Mouse (Mus musculus): Measurements from ENCODE around the gene Ubc. TPM values are rescaled to one million over a fixed set of nuclear protein-coding genes. Genes with fewer than 3 reads are reported as not detected.

The Ubc gene
- polyA plus RNA-seq, 1 experiment from 2014 or later: 1,051 TPM

DNA sequence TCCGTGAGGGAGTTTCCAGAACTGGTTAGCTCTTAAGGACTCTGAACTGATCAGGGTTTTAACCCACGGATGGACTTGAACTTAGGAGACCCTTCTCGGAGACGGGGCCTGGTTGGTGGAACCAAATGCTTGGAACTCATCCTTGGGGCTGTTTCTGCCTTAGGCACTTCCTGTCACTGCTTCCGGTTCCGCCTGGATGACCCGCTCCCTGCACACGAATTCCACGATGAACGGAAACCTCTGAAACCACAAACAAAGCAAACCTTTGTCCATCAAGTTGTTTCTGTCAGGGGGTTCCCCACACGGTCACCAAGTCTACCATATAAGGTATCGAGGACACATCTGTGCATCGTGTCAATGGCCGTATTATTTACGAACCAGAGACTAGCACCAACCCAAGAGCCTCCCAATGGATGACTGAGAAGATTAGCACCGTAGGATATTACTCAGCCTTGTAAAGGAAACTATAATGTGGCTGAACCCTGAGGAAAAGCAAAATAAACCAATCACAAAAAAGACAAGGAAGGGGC, 29.0 kb downstream of the Ubc start:
- Histone ChIP-seq H3K9ac (ENCODE audit: low read depth, low read length) (no peak overlapping the region), H3K9me3 (ENCODE audit: control insufficient read depth, low read length) (no peaks in the 10 kb centered on the region), H3K4me2 (replicated peaks; ENCODE audit: low read depth, low read length) (no peak overlapping the region), H3K27me3 (ENCODE audit: control insufficient read depth, insufficient read depth, low read length) (no peaks in the 10 kb centered on the region), H3K4me3 (ENCODE audit: low read length) (no peak overlapping the region), H3K27ac (ENCODE audit: low read depth, low read length) (no peak overlapping the region), H3K36me3 (ENCODE audit: control insufficient read depth, insufficient read depth, low read length) (no peaks in the 10 kb centered on the region), H3K4me1 (ENCODE audit: control insufficient read depth, insufficient read depth, low read length) (no peaks in the 10 kb centered on the region)
- 65% methylated on average over 16 of the region's 16 CpGs for WGBS
- ATAC-seq (ENCODE audit: low FRiP score, low TSS enrichment): no peak

DNA sequence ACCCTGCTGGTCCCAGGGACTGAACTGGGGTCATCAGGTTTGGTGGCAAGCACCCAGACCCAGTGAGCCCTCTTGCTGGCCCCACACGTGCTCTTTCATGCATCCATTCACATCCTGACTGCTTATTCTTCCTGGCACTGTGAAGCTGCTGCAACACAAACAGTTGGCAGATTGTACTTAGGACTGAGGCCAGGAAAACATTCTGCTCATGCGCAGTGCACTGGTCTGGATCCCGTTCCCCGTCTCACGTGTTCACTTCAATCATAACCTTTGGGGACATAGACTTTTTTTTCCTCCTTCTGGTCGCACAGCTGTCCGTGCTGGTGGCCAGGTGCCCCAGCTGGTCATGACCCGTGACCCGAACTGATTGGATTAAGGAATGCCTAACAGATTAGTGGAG, 29.4 kb downstream of the Ubc start:
- no peaks in the 10 kb centered on the region for H3K4me1 ChIP-seq (ENCODE audit: control insufficient read depth, insufficient read depth, low read length)
- no peak for ATAC-seq (ENCODE audit: low FRiP score, low TSS enrichment)
- no peaks in the 10 kb centered on the region for H3K27me3 ChIP-seq (ENCODE audit: control insufficient read depth, insufficient read depth, low read length)
- no peak overlapping the region for H3K4me2 ChIP-seq (replicated peaks; ENCODE audit: low read depth, low read length)
- no peak overlapping the region for H3K4me3 ChIP-seq (ENCODE audit: low read length)
- no peak overlapping the region for H3K27ac ChIP-seq (ENCODE audit: low read depth, low read length)
- H3K9me3 ChIP-seq (ENCODE audit: control insufficient read depth, low read length): no peaks in the 10 kb centered on the region
- no peaks in the 10 kb centered on the region for H3K36me3 ChIP-seq (ENCODE audit: control insufficient read depth, insufficient read depth, low read length)
- 67% methylated on average over 9 of the region's 9 CpGs for WGBS
- H3K9ac ChIP-seq (ENCODE audit: low read depth, low read length): no peak overlapping the region

DNA sequence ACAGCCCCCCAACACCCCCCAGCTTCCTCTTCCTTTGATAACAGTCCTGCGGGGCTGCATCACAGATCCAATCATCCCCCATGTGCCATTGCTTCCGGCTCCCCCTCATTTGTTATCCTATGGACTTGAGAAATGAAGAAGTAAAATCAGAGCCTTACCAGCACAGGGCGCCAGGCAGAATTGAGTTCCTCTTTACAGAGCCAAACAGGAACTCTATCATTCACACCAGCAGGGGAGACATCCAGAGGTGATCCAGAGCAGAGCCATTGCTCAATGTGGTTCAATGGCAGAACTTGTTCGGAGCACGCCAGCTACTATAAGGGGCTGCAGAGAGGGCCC, 31.8 kb downstream of the Ubc start:
- Histone ChIP-seq H3K27me3 (ENCODE audit: control insufficient read depth, insufficient read depth, low read length) (no peaks in the 10 kb centered on the region), H3K4me2 (replicated peaks; ENCODE audit: low read depth, low read length) (no peak overlapping the region), H3K9ac (ENCODE audit: low read depth, low read length) (no peak overlapping the region), H3K4me1 (ENCODE audit: control insufficient read depth, insufficient read depth, low read length) (peaks cover 6% of the 10 kb centered on the region; the same call in 1 of the 2 replicates), H3K9me3 (ENCODE audit: control insufficient read depth, low read length) (no peaks in the 10 kb centered on the region), H3K36me3 (ENCODE audit: control insufficient read depth, insufficient read depth, low read length) (no peaks in the 10 kb centered on the region), H3K4me3 (ENCODE audit: low read length) (no peak overlapping the region), H3K27ac (ENCODE audit: low read depth, low read length) (no peak overlapping the region)
- ATAC-seq (ENCODE audit: low FRiP score, low TSS enrichment): no peak
- 79% methylated on average over 5 of the region's 5 CpGs for WGBS

DNA sequence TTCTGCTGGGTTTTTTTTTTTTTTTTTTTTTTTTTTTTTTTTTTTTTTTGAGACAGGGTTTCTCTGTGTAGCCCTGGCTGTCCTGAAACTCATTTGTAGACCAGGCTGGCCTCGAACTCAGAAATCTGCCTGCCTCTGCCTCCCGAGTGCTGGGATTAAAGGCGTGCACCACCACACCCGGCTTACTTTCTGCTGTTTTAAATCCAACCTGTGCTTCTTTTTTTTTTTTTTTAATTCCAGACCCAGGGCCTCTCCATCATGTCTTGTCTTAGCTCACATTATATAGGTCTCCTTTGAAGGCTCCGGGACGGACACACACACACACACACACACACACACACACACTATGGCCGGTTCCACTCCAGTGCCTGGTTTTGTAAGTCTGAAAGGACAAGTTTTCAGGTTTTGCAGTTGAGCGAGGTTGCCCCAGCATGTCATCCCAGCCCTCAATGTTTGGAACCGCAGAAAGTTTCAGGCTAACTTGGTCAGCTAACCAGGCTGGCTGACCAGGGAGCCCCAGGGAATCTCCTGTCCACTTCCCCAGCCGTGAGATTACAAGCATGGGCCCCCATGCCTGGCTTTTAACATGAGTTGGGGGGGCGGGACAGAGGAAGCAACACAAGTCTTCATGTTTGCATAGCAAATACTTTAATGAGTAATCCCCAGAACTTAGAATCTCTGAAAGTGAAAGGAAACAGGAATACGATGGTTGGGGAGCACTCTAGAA, 32.3 kb downstream of the Ubc start:
- Histone ChIP-seq H3K9me3 (ENCODE audit: control insufficient read depth, low read length) (no peaks in the 10 kb centered on the region; the same call in 1 of the 2 replicates), H3K36me3 (ENCODE audit: control insufficient read depth, insufficient read depth, low read length) (no peaks in the 10 kb centered on the region), H3K9ac (ENCODE audit: low read depth, low read length) (no peak overlapping the region), H3K4me1 (ENCODE audit: control insufficient read depth, insufficient read depth, low read length) (peaks cover 6% of the 10 kb centered on the region; the same call in 1 of the 2 replicates), H3K4me3 (ENCODE audit: low read length) (no peak overlapping the region), H3K27me3 (ENCODE audit: control insufficient read depth, insufficient read depth, low read length) (no peaks in the 10 kb centered on the region), H3K27ac (ENCODE audit: low read depth, low read length) (no peak overlapping the region), H3K4me2 (replicated peaks; ENCODE audit: low read depth, low read length) (no peak overlapping the region)
- no peak for ATAC-seq (ENCODE audit: low FRiP score, low TSS enrichment)
- 82% methylated on average over 12 of the region's 12 CpGs for WGBS

DNA sequence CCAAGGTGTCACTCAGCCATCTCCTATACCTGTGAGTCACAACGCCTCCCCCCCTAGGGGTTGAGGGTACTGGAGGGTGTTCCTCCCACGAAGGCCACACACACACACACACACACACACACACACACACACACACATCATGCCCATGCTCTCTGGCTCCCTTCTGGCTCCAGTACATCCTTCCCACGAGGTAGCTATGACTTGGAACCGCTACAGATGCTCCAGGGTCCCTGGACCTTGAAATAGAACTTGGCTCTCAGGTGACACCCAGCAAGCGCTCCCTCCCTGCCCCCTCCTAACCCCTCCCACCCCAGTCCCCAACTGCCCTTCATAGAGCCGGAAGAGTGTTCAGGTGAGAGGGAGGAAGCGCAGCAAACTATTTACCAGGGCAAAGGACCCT, 34.4 kb downstream of the Ubc start:
- Histone ChIP-seq H3K4me2 (replicated peaks; ENCODE audit: low read depth, low read length) (no peak overlapping the region), H3K4me3 (ENCODE audit: low read length) (no peak overlapping the region), H3K4me1 (ENCODE audit: control insufficient read depth, insufficient read depth, low read length) (peaks cover 6% of the 10 kb centered on the region; the same call in 1 of the 2 replicates), H3K36me3 (ENCODE audit: control insufficient read depth, insufficient read depth, low read length) (no peaks in the 10 kb centered on the region), H3K9ac (ENCODE audit: low read depth, low read length) (no peak overlapping the region), H3K9me3 (ENCODE audit: control insufficient read depth, low read length) (no peaks in the 10 kb centered on the region; the same call in 1 of the 2 replicates), H3K27ac (ENCODE audit: low read depth, low read length) (no peak overlapping the region), H3K27me3 (ENCODE audit: control insufficient read depth, insufficient read depth, low read length) (no peaks in the 10 kb centered on the region)
- 33% methylated on average over 7 of the region's 7 CpGs for WGBS
- ATAC-seq (ENCODE audit: low FRiP score, low TSS enrichment): no peak

DNA sequence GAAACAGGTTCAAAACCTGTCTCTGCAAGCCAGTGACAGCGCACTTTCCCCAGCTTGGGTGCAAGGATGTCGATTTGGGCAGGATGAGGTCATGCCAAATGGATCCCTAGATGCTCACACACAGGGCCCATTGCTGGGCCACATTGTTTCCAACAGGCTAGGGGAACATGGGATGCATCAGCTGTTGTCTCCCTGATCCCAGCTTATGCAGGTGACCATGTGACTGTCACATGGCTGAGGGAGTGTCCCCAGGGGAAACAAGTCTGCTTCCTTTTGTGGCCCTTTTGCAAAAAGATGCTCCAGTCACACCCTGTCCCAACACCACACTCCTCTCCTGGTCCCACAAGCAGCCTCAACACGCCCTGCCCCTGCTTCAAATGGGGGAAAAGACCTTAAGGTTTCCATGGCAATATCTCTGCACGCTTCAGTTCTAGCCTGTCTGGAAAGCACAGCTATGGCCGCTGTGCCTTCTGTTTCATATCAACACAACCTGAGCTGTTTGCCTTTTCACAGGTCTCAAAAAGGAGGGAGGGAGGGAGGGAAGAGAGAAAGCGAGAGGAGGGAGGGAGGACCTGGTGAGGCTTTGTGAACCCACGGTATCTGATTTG, 35.0 kb downstream of the Ubc start:
- no peak overlapping the region for H3K27ac ChIP-seq (ENCODE audit: low read depth, low read length)

DNA sequence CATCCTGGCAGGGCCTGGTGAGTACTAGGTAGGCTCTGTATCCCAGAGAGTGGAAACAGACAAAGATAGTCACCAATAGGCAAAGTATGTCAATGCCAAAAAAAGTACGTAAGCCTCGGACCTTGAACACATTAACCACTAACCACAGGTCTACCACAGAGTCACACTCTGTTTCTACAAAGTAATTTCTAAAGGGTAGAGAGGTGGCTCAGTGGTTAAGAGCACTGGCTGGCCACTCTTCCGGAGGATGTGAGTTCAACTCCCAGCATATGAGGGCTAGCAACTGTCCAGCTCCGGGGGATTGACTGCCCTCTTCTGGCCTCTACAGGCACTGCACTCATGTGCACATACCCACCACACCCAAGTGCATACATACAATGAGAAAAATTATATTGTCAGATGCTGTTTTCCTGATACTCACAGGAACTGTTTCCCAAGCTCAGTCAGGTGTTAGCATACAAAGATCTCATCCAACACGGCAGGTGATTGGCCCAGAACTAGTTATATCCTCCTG, 37.2 kb downstream of the Ubc start:
- Histone ChIP-seq H3K4me2 (replicated peaks; ENCODE audit: low read depth, low read length) (no peak overlapping the region), H3K36me3 (ENCODE audit: control insufficient read depth, insufficient read depth, low read length) (no peaks in the 10 kb centered on the region), H3K9ac (ENCODE audit: low read depth, low read length) (no peak overlapping the region), H3K9me3 (ENCODE audit: control insufficient read depth, low read length) (no peaks in the 10 kb centered on the region; the same call in 1 of the 2 replicates), H3K4me1 (ENCODE audit: control insufficient read depth, insufficient read depth, low read length) (peaks cover 6% of the 10 kb centered on the region; the same call in 1 of the 2 replicates), H3K27ac (ENCODE audit: low read depth, low read length) (no peak overlapping the region), H3K4me3 (ENCODE audit: low read length) (no peak overlapping the region), H3K27me3 (ENCODE audit: control insufficient read depth, insufficient read depth, low read length) (no peaks in the 10 kb centered on the region)
- WGBS: 95% methylated on average over 5 of the region's 5 CpGs
- no peak for ATAC-seq (ENCODE audit: low FRiP score, low TSS enrichment)

More for the DNA sequence above, 35.0 kb downstream of the Ubc start:
- Histone ChIP-seq H3K27me3 (ENCODE audit: control insufficient read depth, insufficient read depth, low read length) (no peaks in the 10 kb centered on the region), H3K4me2 (replicated peaks; ENCODE audit: low read depth, low read length) (no peak overlapping the region), H3K36me3 (ENCODE audit: control insufficient read depth, insufficient read depth, low read length) (no peaks in the 10 kb centered on the region), H3K9me3 (ENCODE audit: control insufficient read depth, low read length) (no peaks in the 10 kb centered on the region; the same call in 1 of the 2 replicates), H3K4me1 (ENCODE audit: control insufficient read depth, insufficient read depth, low read length) (peaks cover 6% of the 10 kb centered on the region; the same call in 1 of the 2 replicates), H3K9ac (ENCODE audit: low read depth, low read length) (no peak overlapping the region), H3K4me3 (ENCODE audit: low read length) (no peak overlapping the region)
- WGBS: 50% methylated on average over 7 of the region's 7 CpGs
- ATAC-seq (ENCODE audit: low FRiP score, low TSS enrichment): no peak

DNA sequence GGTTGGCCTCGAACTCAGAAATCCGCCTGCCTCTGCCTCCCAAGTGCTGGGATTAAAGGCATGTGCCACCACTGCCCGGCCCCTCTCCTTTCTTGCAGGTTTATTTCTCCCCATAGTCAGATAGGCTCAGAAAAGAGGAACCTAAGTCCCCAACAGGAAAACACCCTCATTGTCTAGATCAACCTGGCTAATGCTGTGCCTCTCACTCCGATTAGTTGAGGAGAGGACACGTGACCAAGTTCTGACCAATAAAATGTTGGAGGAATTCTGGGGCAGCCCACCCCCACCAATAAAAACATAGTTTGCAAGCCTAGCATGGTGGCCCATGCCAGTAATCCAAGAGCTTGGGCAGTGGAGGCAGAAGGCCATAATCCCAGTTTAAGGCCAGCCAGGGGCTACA, 38.1 kb downstream of the Ubc start:
- Histone ChIP-seq H3K9me3 (ENCODE audit: control insufficient read depth, low read length) (no peaks in the 10 kb centered on the region; the same call in 1 of the 2 replicates), H3K27ac (ENCODE audit: low read depth, low read length) (no peak overlapping the region), H3K4me3 (ENCODE audit: low read length) (no peak overlapping the region), H3K36me3 (ENCODE audit: control insufficient read depth, insufficient read depth, low read length) (no peaks in the 10 kb centered on the region), H3K4me1 (ENCODE audit: control insufficient read depth, insufficient read depth, low read length) (peaks cover 6% of the 10 kb centered on the region; the same call in 1 of the 2 replicates), H3K4me2 (replicated peaks; ENCODE audit: low read depth, low read length) (no peak overlapping the region), H3K9ac (ENCODE audit: low read depth, low read length) (no peak overlapping the region), H3K27me3 (ENCODE audit: control insufficient read depth, insufficient read depth, low read length) (no peaks in the 10 kb centered on the region)
- WGBS: 93% methylated on average over 5 of the region's 5 CpGs
- ATAC-seq (ENCODE audit: low FRiP score, low TSS enrichment): no peak

DNA sequence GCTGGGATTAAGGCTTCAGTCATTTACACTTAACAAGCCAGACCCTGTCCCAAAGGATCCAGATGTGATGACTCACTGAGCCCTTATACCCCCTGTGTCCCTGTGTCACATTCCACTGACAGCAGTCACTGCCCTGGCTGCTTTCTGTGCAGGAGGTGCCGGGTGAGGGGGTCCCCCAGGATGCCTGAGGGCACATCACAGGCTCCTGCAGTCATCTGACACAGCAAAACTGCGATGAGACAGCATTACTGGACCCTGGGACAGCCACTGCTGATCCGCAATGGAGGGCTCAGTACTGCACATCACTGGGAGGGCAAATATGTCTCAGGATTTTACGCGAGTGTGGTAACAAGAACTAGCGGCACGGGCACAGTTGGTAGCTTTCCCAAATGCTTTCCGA, 38.9 kb downstream of the Ubc start:
- no peak for ATAC-seq (ENCODE audit: low FRiP score, low TSS enrichment)

More for the DNA sequence above, 38.9 kb downstream of the Ubc start:
- no peak overlapping the region for H3K4me2 ChIP-seq (replicated peaks; ENCODE audit: low read depth, low read length)
- 76% methylated on average over 8 of the region's 8 CpGs for WGBS
- H3K9me3 ChIP-seq (ENCODE audit: control insufficient read depth, low read length): no peaks in the 10 kb centered on the region; the same call in 1 of the 2 replicates
- no peak overlapping the region for H3K9ac ChIP-seq (ENCODE audit: low read depth, low read length)
- no peaks in the 10 kb centered on the region for H3K27me3 ChIP-seq (ENCODE audit: control insufficient read depth, insufficient read depth, low read length)
- H3K4me1 ChIP-seq (ENCODE audit: control insufficient read depth, insufficient read depth, low read length): peaks cover 6% of the 10 kb centered on the region; the same call in 1 of the 2 replicates
- H3K27ac ChIP-seq (ENCODE audit: low read depth, low read length): no peak overlapping the region
- H3K36me3 ChIP-seq (ENCODE audit: control insufficient read depth, insufficient read depth, low read length): no peaks in the 10 kb centered on the region
- H3K4me3 ChIP-seq (ENCODE audit: low read length): no peak overlapping the region

Data from kidney, embryonic 14.5 days (tissue).